Comparison of ENCODE assay signal across 8 mouse cellular contexts in the genomic region with DNA sequence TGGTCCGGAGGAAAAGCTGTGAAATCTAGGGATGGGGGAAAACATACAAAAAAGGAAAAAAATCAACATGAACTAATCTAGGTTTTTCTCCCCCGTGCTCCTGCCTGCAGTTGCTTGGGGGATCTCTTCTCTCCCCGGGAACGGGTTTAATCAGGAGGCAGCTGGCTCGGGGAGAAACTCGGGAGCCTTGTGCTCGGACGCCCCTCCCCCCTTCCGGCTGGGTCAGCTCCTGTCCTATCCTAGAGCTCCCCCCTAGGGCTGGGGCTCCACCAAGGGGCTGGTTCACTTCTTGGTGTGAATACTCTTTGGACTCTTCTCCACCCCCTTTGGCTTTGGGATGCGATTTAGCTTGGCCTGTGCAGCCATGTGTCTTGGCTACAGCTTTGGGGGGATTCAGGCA. TPM values are rescaled to one million over a fixed set of nuclear protein-coding genes. Genes with fewer than 3 reads are reported as not detected.
DNase-seq lines count a peak whose midpoint lies in the region; ATAC-seq and TF ChIP-seq lines count a peak whose summit lies in the region.
"Had no signal": no experiment of that assay in that cellular context is flagged by ENCODE, and none has a peak within 500 bp of the region (broad histone marks: within the 10 kb centered on the region; RNA-seq: fewer than 3 reads in every experiment).

No protein-coding gene starts in this region.

- no peak for TF ChIP-seq CTCF in cortical plate, adult 2 months (IDR thresholded peaks at IDR 0.05; ENCODE audit: extremely low read depth, insufficient read depth, low read length)

- intact Hi-C loops in left cerebral cortex, postnatal 36 days (cut with DNase I) = loop anchor here (2.0 kb wide), 1 partner anchor 23 kb away; no protein-coding TSS in a partner anchor

- H3K9ac ChIP-seq in hindbrain, embryonic 16.5 days (ENCODE audit: low read depth, low read length) = peak overlapping the region; percentile 67

- DNase-seq in adipocyte (ENCODE audit: low spot score) = peak; percentile 82
- DNase-seq in gastrocnemius, postnatal 10 days = peak; percentile 84
- DNase-seq in left cerebral cortex, postnatal 36 days (ENCODE audit: low spot score in 2 of 2) = peak; percentile 53 to 71
- peak; percentile 95 for DNase-seq in midbrain, embryonic 10.5 days (ENCODE audit: low spot score)
- DNase-seq in telencephalon, adult 2 months (ENCODE audit: low read depth, low spot score) = peak; percentile 57

- 0 out of 2 replicates have a peak, but pooled peaks have one; percentile 37 for TF ChIP-seq POLR2A in cortical plate, adult 2 months (IDR thresholded peaks at IDR 0.05; ENCODE audit: extremely low read depth, insufficient read depth, low read length)

- WGBS in hindbrain, embryonic 16.5 days = 0% methylated on average over 10 of the region's 10 CpGs
- WGBS in midbrain, embryonic 10.5 days = under 1% methylated on average over 10 of the region's 10 CpGs

- no peaks in the 10 kb centered on the region for H3K27me3 ChIP-seq in hindbrain, embryonic 16.5 days (replicated peaks; ENCODE audit: control insufficient read depth, insufficient read depth, low read length)
- H3K27me3 ChIP-seq in midbrain, embryonic 10.5 days (ENCODE audit: low read depth, poor library complexity, severe bottlenecking) = no peaks in the 10 kb centered on the region

- peak; percentile 80 for ATAC-seq in hindbrain, embryonic 16.5 days

- H3K36me3 ChIP-seq in hindbrain, embryonic 16.5 days (ENCODE audit: control insufficient read depth, insufficient read depth, low read length) = no peaks in the 10 kb centered on the region
- peaks cover 36% of the 10 kb centered on the region for H3K36me3 ChIP-seq in midbrain, embryonic 10.5 days

- H3K9me3 ChIP-seq in hindbrain, embryonic 16.5 days (ENCODE audit: control insufficient read depth, low read length) = no peaks in the 10 kb centered on the region
- no peaks in the 10 kb centered on the region for H3K9me3 ChIP-seq in midbrain, embryonic 10.5 days (replicated peaks)

- peaks cover 6% of the 10 kb centered on the region; the same call in 1 of the 2 replicates for H3K4me1 ChIP-seq in cortical plate, adult 2 months (ENCODE audit: control insufficient read depth, insufficient read depth, low read length)
- H3K4me1 ChIP-seq in hindbrain, embryonic 16.5 days (ENCODE audit: control insufficient read depth, insufficient read depth, low read depth, low read length) = peaks cover 58% of the 10 kb centered on the region
- H3K4me1 ChIP-seq in midbrain, embryonic 10.5 days = peaks cover 81% of the 10 kb centered on the region

- 0 out of 2 replicates have a peak overlapping the region, but pooled peaks have one; percentile 48 for H3K27ac ChIP-seq in cortical plate, adult 2 months (ENCODE audit: insufficient read depth, low read length)
- peak overlapping the region; percentile 70 for H3K27ac ChIP-seq in hindbrain, embryonic 16.5 days (ENCODE audit: low read depth, low read length)
- H3K27ac ChIP-seq in midbrain, embryonic 10.5 days (replicated peaks) = peak overlapping the region; percentile 100

- H3K4me2 ChIP-seq in hindbrain, embryonic 16.5 days (ENCODE audit: low read length) = peak overlapping the region; percentile 90

- peak overlapping the region; percentile 33 for H3K4me3 ChIP-seq in cortical plate, adult 2 months (ENCODE audit: insufficient read depth, low read length)
- peak overlapping the region; percentile 90 for H3K4me3 ChIP-seq in hindbrain, embryonic 16.5 days (ENCODE audit: low read length)
- peak overlapping the region; percentile 98 for H3K4me3 ChIP-seq in midbrain, embryonic 10.5 days
- H3K4me3 ChIP-seq: erythroblast, embryonic 14.5 days had no signal

RNA-seq across cellular contexts. Expression of gene Bahcc1, which starts 7.5 kb away (rescaled TPM):
- 10.1 and 10.2 TPM in 2 replicates for polyA plus RNA-seq in cortical plate, adult 2 months (2012; rRNA removed)
- 10 to 100 TPM in 1 of 2 experiments, 1 to 10 TPM in 1; 6.4 to 10.5 TPM for total RNA-seq in gastrocnemius, postnatal 10 days (2021)
- 7.8 and 9.7 TPM in 2 replicates for polyA plus RNA-seq in hindbrain, embryonic 16.5 days (2015; fragmentation: Nextera tagmentation; extraction: Ambion mirVana)
- total RNA-seq in left cerebral cortex, postnatal 36 days (2021) = 10 to 100 TPM; 15.3 to 20.9 TPM
- polyA plus RNA-seq in midbrain, embryonic 10.5 days (2016; fragmentation: Nextera tagmentation; extraction: Ambion mirVana) = 14.3 and 16.6 TPM in 2 replicates

Comparison
In these comparisons a context has a peak if more than half of its experiments do, and no peak if none do; other contexts are left out.
1. Peak in every context shown above with its lines: DNase-seq, ATAC-seq, H3K4me3 ChIP-seq and H3K27ac ChIP-seq.
2. H3K27ac ChIP-seq: peak in every context shown above with its lines; median percentile 100 in midbrain, embryonic 10.5 days; 70 in hindbrain, embryonic 16.5 days; 48 in cortical plate, adult 2 months.
3. H3K4me3 ChIP-seq: peak in every context shown above with its lines; median percentile 98 in midbrain, embryonic 10.5 days; 90 in hindbrain, embryonic 16.5 days; 33 in cortical plate, adult 2 months.